Mouse (Mus musculus) liver, embryonic 11.5 days (tissue): ENCODE measurements around the gene Kcnmb3. TPM values are rescaled to one million over a fixed set of nuclear protein-coding genes. Genes with fewer than 3 reads are reported as not detected.
"Not testable (repeated sequence)": the region's sequence is repeated elsewhere in the genome, so short reads cannot be mapped to it uniquely, and the experiment has no call there.

Source experiments
- ATAC-seq: fragments of 200-750 bp; cut with Nextera tagmentation; replicated peaks from 2 replicates; pipeline ENCODE4 v1.8.0; 2017; ENCODE audit warnings: moderate number of reproducible peaks, mild to moderate bottlenecking, moderate TSS enrichment, moderate library complexity; ENCODE audit not compliant: low FRiP score
- DNase-seq: peaks from one replicate; pipeline ENCODE4 v3.0.0-alpha.2; 2017; ENCODE audit warnings: low spot score
- H3K27ac ChIP-seq: fragments of 300-500 bp; sonication (generic); 2 replicates; pipeline ENCODE4 v1.5.1; 2014; ENCODE audit warnings: mild to moderate bottlenecking, low read depth, low read length, control low read depth
- H3K27me3 ChIP-seq: fragments of 300-500 bp; sonication (generic); replicated peaks from 2 replicates; pipeline ENCODE4 v1.6.1; 2014; ENCODE audit warnings: low read length, mixed read lengths; ENCODE audit not compliant: control insufficient read depth, insufficient read depth
- H3K36me3 ChIP-seq: fragments of 300-500 bp; sonication (generic); 2 replicates; pipeline ENCODE4 v1.6.1; 2014; ENCODE audit warnings: mild to moderate bottlenecking, low read length, moderate library complexity, mixed read lengths; ENCODE audit not compliant: control insufficient read depth, insufficient read depth
- H3K4me1 ChIP-seq: fragments of 300-500 bp; sonication (generic); replicated peaks from 2 replicates; pipeline ENCODE4 v1.6.1; 2014; ENCODE audit warnings: low read length, mixed read lengths; ENCODE audit not compliant: control insufficient read depth, insufficient read depth
- H3K4me2 ChIP-seq: fragments of 300-500 bp; sonication (generic); 2 replicates; pipeline ENCODE4 v1.6.1; 2014; ENCODE audit warnings: mild to moderate bottlenecking, control low read depth, moderate library complexity
- H3K4me3 ChIP-seq: fragments of 300-500 bp; sonication (generic); 2 replicates; pipeline ENCODE4 v1.5.1; 2014; ENCODE audit warnings: low read depth, low read length, control low read depth
- H3K9ac ChIP-seq: fragments of 300-500 bp; sonication (generic); 2 replicates; pipeline ENCODE4 v1.6.1; 2014; ENCODE audit warnings: low read depth, low read length, control low read depth
- H3K9me3 ChIP-seq: fragments of 300-500 bp; sonication (generic); 2 replicates; pipeline ENCODE4 v1.6.1; 2016; ENCODE audit warnings: low read length, inconsistent platforms, mixed read lengths; ENCODE audit not compliant: control insufficient read depth
- WGBS: fragments of 180-500 bp; shearing (Covaris S2); extraction: QIAGEN DNeasy Blood & Tissue Kit; methylation state at CpG from one replicate; pipeline ENCODE4 v1.1.7; 2014; 5-methylcytosine and 5-hydroxymethylcytosine counted together
- polyA plus RNA-seq: library from polyadenylated mRNA; unstranded; fragments of >200 nt; fragmentation: Nextera tagmentation; extraction: Ambion mirVana; gene quantifications from 2 replicates; pipeline ENCODE4 v1.2.1, GENCODE M21; 2014

Gene Kcnmb3
- polyA plus RNA-seq, 1 experiment from 2014 or later, result 0.29 TPM

DNA sequence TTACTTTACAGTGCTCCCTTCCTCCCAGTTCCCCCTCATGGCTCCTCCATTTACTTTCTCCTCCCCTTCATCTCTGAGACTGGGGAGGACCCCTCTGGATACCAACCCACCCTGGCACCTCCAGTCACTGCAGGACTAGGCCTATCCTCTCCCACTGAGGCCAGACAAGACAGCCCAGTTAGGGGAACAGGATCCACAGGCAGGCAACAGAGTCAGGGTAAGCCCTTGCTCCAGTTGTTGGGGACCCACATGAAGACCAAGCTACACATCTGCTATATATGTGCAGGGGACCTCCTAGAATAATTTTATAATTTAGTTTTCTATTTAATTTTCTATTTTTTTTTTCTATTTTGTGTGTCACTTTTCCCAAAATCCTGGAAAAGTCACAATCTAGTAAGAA, 62.7 kb downstream of the Kcnmb3 start:
- H3K9me3 ChIP-seq, H3K4me3 ChIP-seq, H3K36me3 ChIP-seq, H3K9ac ChIP-seq, H3K4me1 ChIP-seq, H3K27ac ChIP-seq, ATAC-seq, H3K27me3 ChIP-seq, DNase-seq, H3K4me2 ChIP-seq: not testable (repeated sequence)

DNA sequence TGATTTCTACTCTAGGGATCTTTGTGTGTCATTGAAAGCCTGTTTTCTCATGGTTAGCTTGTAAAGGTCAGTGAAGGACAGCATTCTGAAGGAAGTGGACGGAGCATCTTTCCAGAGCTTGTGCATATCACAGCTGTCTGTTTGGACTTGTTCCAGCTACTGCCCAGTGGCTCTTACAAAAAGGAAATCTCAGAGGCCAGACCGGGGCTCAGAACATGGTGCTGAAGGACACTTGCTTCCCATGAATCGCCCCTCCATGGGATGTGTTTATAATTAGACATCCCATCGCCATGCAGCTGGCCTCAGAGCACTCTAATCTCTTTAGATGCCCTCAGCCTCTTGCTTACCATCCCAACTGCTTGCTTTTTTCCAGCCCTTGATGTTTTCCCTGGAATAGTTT, 63.1 kb downstream of the Kcnmb3 start:
- no peak overlapping the region for H3K9ac ChIP-seq
- H3K27ac ChIP-seq, result no peak overlapping the region
- 78% methylated on average over 4 of the region's 4 CpGs for WGBS
- no peak for ATAC-seq
- H3K27me3 ChIP-seq, result no peaks in the 10 kb centered on the region
- H3K9me3 ChIP-seq, result no peaks in the 10 kb centered on the region
- H3K4me2 ChIP-seq, result no peak overlapping the region
- H3K4me1 ChIP-seq, result no peaks in the 10 kb centered on the region
- no peaks in the 10 kb centered on the region for H3K36me3 ChIP-seq
- no peak for DNase-seq
- H3K4me3 ChIP-seq, result no peak overlapping the region

DNA sequence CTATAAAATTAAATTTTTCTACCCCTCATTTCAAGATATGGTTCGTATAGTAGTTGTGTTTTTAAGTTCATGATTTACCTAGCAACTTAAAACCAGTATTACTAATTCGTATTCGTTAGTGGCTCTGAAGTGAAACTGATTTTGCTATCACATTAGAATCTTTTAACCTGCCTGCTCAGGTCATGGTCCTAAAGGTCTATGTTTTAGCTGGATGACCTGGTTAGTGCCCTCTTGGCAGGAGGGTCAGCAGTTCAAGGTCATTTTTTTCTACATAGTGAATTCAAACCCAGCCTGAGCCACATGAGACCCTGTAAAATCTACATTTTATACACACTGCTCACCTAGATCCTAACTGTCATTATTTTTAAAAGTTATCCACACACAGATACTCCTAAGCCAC, 63.7 kb downstream of the Kcnmb3 start:
- H3K4me1 ChIP-seq, result no peaks in the 10 kb centered on the region
- 92% methylated on average over 3 of the region's 3 CpGs for WGBS
- H3K4me3 ChIP-seq, result no peak overlapping the region
- H3K9ac ChIP-seq, result no peak overlapping the region
- no peaks in the 10 kb centered on the region for H3K36me3 ChIP-seq
- H3K4me2 ChIP-seq, result no peak overlapping the region
- no peak overlapping the region for H3K27ac ChIP-seq
- no peaks in the 10 kb centered on the region for H3K27me3 ChIP-seq
- ATAC-seq, result no peak
- DNase-seq, result no peak
- no peaks in the 10 kb centered on the region for H3K9me3 ChIP-seq

DNA sequence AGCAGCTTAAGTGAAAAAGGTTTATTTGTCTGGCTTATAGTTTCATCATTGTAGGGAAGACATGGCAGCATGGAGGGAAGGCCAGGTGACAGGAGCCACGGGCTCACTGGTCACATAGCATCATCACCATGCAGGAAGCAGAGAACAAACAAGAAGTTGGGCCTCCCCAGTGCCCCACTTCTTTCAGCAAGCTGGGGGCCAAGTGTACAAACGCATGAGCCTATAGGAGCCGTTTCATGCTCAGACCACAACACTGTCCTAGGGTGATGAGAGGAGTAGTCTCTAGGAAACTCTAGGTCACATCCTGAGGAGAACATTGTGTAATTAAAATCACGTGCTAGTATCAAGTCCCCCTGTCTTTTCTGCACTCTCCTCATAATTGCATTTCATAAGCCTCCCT, 64.3 kb downstream of the Kcnmb3 start:
- Histone ChIP-seq H3K36me3 (no peaks in the 10 kb centered on the region), H3K9me3 (no peaks in the 10 kb centered on the region), H3K27ac (no peak overlapping the region), H3K4me3 (no peak overlapping the region), H3K9ac (no peak overlapping the region), H3K4me1 (no peaks in the 10 kb centered on the region), H3K27me3 (no peaks in the 10 kb centered on the region), H3K4me2 (no peak overlapping the region)
- WGBS, result 73% methylated on average over 4 of the region's 4 CpGs
- DNase-seq (no peak), ATAC-seq (no peak)

Other genes starting within 250 kb of the Kcnmb3 start
- gene Zmat3, start 126.2 kb downstream of the Kcnmb3 start, polyA plus RNA-seq, result 1.8 and 2.8 TPM in 2 replicates
- gene Pik3ca, start 94.6 kb downstream of the Kcnmb3 start, polyA plus RNA-seq, result 8.0 and 9.1 TPM in 2 replicates
- 56.5 and 59.8 TPM in 2 replicates for gene Zfp639, start 18.0 kb upstream of the Kcnmb3 start, polyA plus RNA-seq
- gene Mfn1, start 37.2 kb upstream of the Kcnmb3 start, polyA plus RNA-seq, result 32.7 and 36.6 TPM in 2 replicates
- gene Gnb4, start 124.4 kb upstream of the Kcnmb3 start, polyA plus RNA-seq, result 24.9 and 27.2 TPM in 2 replicates
- 195 and 196 TPM in 2 replicates for gene Actl6a, start 214.1 kb upstream of the Kcnmb3 start, polyA plus RNA-seq
- gene Ndufb5, start 244.8 kb upstream of the Kcnmb3 start, polyA plus RNA-seq, result 268 and 280 TPM in 2 replicates
- gene Mrpl47, start 245.4 kb upstream of the Kcnmb3 start, polyA plus RNA-seq, result 50.5 and 58.4 TPM in 2 replicates